Mouse (Mus musculus): Measurements from ENCODE around the gene Hist2h2be. TPM values are rescaled to one million over a fixed set of nuclear protein-coding genes. Genes with fewer than 3 reads are reported as not detected.

The Hist2h2be gene
- total and polyA plus RNA-seq, 3 experiments: 1.8 to 3.2 TPM; not detected in 1

DNA sequence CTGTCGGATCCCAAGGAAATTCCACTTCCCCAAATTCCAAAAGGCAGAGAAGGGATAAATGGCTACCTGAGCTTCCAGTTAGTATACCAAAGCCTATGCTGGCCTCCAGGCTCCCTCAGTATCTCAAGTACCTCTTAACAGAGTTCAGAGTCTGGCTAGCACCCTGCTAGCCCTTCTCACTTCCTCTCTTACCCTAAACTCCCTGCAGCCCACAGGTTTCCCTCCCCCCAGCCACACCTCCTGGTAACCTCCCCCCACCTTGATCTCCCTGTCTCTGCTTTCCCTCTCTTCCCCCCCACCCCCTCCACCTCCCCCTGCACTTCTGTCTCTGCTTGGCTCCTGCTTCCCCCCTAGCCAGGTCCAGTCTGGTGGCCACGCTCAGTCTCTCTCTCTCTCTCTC, 21.2 kb upstream of the Hist2h2be start:
- H3K4me1 ChIP-seq (ENCODE audit: control insufficient read depth in 1 of 2, insufficient read depth in 2 of 2, low read length in 2 of 2): peaks cover 12 to 22% of the 10 kb centered on the region in 2 experiments
- H3K27me3 ChIP-seq (ENCODE audit: control insufficient read depth in 1 of 2, insufficient read depth in 2 of 2, low read length in 2 of 2): no peaks in the 10 kb centered on the region
- peaks cover 9% of the 10 kb centered on the region; the same call in 1 of the 2 replicates for H3K79me2 ChIP-seq (ENCODE audit: control insufficient read depth, insufficient read depth, low read length, poor library complexity)
- H3K27ac ChIP-seq (ENCODE audit: control insufficient read depth, low read depth, low read length): no peak overlapping the region
- DNase-seq (ENCODE audit: low read depth, low spot score): peak; percentile 82
- peak overlapping the region in 1 of 2 experiments; percentile 29; a peak in 1 of 4 replicates for H3K4me3 ChIP-seq (ENCODE audit: control insufficient read depth in 1 of 2, insufficient read depth in 1 of 2, low read depth in 2 of 2, low read length in 2 of 2)
- H3K9me3 ChIP-seq (replicated peaks; ENCODE audit: insufficient read depth, low read length): no peaks in the 10 kb centered on the region
- H3K36me3 ChIP-seq (ENCODE audit: control insufficient read depth in 1 of 2, insufficient read depth in 2 of 2, low read length in 2 of 2): peaks cover 0 to 16% of the 10 kb centered on the region in 2 experiments; a peak in 2 of 4 replicates
- peak overlapping the region; percentile 61 for H3K9ac ChIP-seq (ENCODE audit: control insufficient read depth, low read depth, low read length, poor library complexity, severe bottlenecking)
- TF ChIP-seq UBTF (IDR thresholded peaks at IDR 0.05; ENCODE audit: borderline replicate concordance, insufficient read depth, low read depth, low read length): no peak
- TF ChIP-seq MAZ (IDR thresholded peaks at IDR 0.05; ENCODE audit: low read depth, low read length): peak; percentile 41; the same call in 1 of the 2 replicates
- no peak for TF ChIP-seq USF2 (IDR thresholded peaks at IDR 0.05; ENCODE audit: borderline replicate concordance in 1 of 2, insufficient read depth in 1 of 2, low read depth in 1 of 2, low read length in 2 of 2)
- peak; percentile 30; the same call in 1 of the 2 replicates for TF ChIP-seq NELFE (IDR thresholded peaks at IDR 0.05; ENCODE audit: low read depth, low read length)
- peak in 1 of 2 experiments; percentile 23; a peak in 2 of 4 replicates for TF ChIP-seq EP300 (IDR thresholded peaks at IDR 0.05; ENCODE audit: low read depth in 1 of 2, low read length in 2 of 2)
- 0 out of 2 replicates have a peak, but pooled peaks have one; percentile 22 for TF ChIP-seq GATA1 (IDR thresholded peaks at IDR 0.05; ENCODE audit: low read depth, low read length)
- 0 out of 2 replicates have a peak, but pooled peaks have one; percentile 8 for TF ChIP-seq ETS1 (IDR thresholded peaks at IDR 0.05; ENCODE audit: low read depth, low read length)
- TF ChIP-seq JUND (IDR thresholded peaks at IDR 0.05; ENCODE audit: low read depth, low read length): no peak

DNA sequence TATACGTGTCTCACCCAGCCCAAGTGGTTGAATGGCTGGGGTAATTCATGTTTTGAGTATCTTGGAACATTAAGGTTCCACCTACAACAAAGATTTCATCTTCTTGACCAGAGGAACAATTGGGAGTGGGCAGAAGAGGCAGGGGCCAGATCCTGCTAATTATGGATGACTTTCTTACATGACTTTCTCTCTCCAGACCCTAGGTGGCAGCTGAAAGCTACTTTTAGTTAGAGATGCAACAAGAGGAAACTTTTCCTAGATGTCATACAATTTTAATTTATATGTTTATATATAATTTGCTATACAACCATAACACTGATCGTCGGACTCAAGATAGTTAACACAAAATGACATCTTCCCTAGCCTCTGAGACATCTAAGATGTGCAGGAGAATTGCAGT, 13.1 kb upstream of the Hist2h2be start:
- DNase-seq (ENCODE audit: low read depth, low spot score): peak; percentile 38
- Histone ChIP-seq H3K27me3 (ENCODE audit: control insufficient read depth in 1 of 2, insufficient read depth in 2 of 2, low read length in 2 of 2) (peaks cover 24 to 47% of the 10 kb centered on the region in 2 experiments), H3K9me3 (replicated peaks; ENCODE audit: insufficient read depth, low read length) (no peaks in the 10 kb centered on the region), H3K4me1 (ENCODE audit: control insufficient read depth in 1 of 2, insufficient read depth in 2 of 2, low read length in 2 of 2) (no peaks in the 10 kb centered on the region), H3K27ac (ENCODE audit: control insufficient read depth, low read depth, low read length) (no peak overlapping the region), H3K9ac (ENCODE audit: control insufficient read depth, low read depth, low read length, poor library complexity, severe bottlenecking) (no peak overlapping the region), H3K79me2 (ENCODE audit: control insufficient read depth, insufficient read depth, low read length, poor library complexity) (no peaks in the 10 kb centered on the region), H3K36me3 (ENCODE audit: control insufficient read depth in 1 of 2, insufficient read depth in 2 of 2, low read length in 2 of 2) (no peaks in the 10 kb centered on the region), H3K4me3 (ENCODE audit: control insufficient read depth in 1 of 2, insufficient read depth in 1 of 2, low read depth in 2 of 2, low read length in 2 of 2) (no peak overlapping the region)
- TF ChIP-seq RAD21 (IDR thresholded peaks at IDR 0.05; ENCODE audit: low read depth, low read length) (peak; percentile 63), POLR2AphosphoS2 (IDR thresholded peaks at IDR 0.05; ENCODE audit: low read length) (no peak), MAZ (IDR thresholded peaks at IDR 0.05; ENCODE audit: low read depth, low read length) (no peak), CTCF (IDR thresholded peaks at IDR 0.05 in 2 of 3, conservative IDR thresholded peaks at IDR 0.05 in 1 of 3; ENCODE audit: control insufficient read depth in 1 of 3, insufficient read depth in 1 of 3, low read depth in 2 of 3, low read length in 3 of 3, poor library complexity in 1 of 3, severe bottlenecking in 1 of 3) (peak in 1 of 3 experiments; percentile 54; a peak in 2 of 6 replicates), UBTF (IDR thresholded peaks at IDR 0.05; ENCODE audit: borderline replicate concordance, insufficient read depth, low read depth, low read length) (no peak), E2F4 (IDR thresholded peaks at IDR 0.05; ENCODE audit: borderline replicate concordance, low read depth, low read length) (no peak), ZC3H11A (IDR thresholded peaks at IDR 0.05; ENCODE audit: low read depth, low read length) (peak; percentile 49), MEF2A (IDR thresholded peaks at IDR 0.05; ENCODE audit: extremely low read depth, insufficient replicate concordance, low read depth, low read length, poor library complexity, severe bottlenecking) (no peak), SMC3 (IDR thresholded peaks at IDR 0.05; ENCODE audit: low read depth, low read length) (peak; percentile 44; the same call in 1 of the 2 replicates), POLR2A (IDR thresholded peaks at IDR 0.05; ENCODE audit: control insufficient read depth in 1 of 2, insufficient read depth in 1 of 2, low read depth in 1 of 2, low read length in 2 of 2, poor library complexity in 1 of 2) (no peak)

All from MEL (cell line).